Mouse (Mus musculus) macrophage (primary cell): ENCODE results near the gene Sgms2. TPM values are rescaled to one million over a fixed set of nuclear protein-coding genes. Genes with fewer than 3 reads are reported as not detected.

Experiments used
- H3K27ac ChIP-seq: fragments of 350-480 bp; formaldehyde crosslinking; 2 replicates; pipeline ENCODE4 v1.9.0; 2021
- H3K36me3 ChIP-seq: fragments of 350-480 bp; formaldehyde crosslinking; 2 replicates; pipeline ENCODE4 v1.9.0; 2021; ENCODE audit errors: inconsistent target
- H3K4me3 ChIP-seq: fragments of 350-480 bp; formaldehyde crosslinking; 2 replicates; pipeline ENCODE4 v1.9.0; 2021; ENCODE audit errors: inconsistent target
- H3K79me2 ChIP-seq: fragments of 350-480 bp; formaldehyde crosslinking; 2 replicates; pipeline ENCODE4 v1.9.0; 2021; ENCODE audit errors: inconsistent target
- WGBS: methylation state at CpG from one replicate; pipeline ENCODE4 v1.1.7; 2026; ENCODE audit warnings: inconsistent platforms; ENCODE audit not compliant: missing documents; 5-methylcytosine and 5-hydroxymethylcytosine counted together
- polyA plus RNA-seq: library from polyadenylated mRNA; stranded (reverse); fragments of 250-400 nt; gene quantifications from 3 replicates; pipeline ENCODE4 v1.2.4, GENCODE M21; 2018; ENCODE audit warnings: inconsistent platforms
- total RNA-seq, 78 experiments: library from RNA; depleted of rRNA; stranded (reverse); fragments of 250-400 nt; gene quantifications; 1 replicate in 9 of 78; 2 replicates in 24 of 78; 3 replicates in 43 of 78; 4 replicates in 2 of 78; pipeline ENCODE4 v1.2.4; 2018; ENCODE audit warnings: inconsistent platforms in 56 of 78

Sgms2 gene
- 10 to 100 TPM in 2 of 26 experiments, 1 to 10 TPM in 17, under 1 TPM in 7; 0.33 to 37.1 (median 2.0) TPM for total RNA-seq (2018; cell fraction: chromatin; rRNA removed)
- 10 to 100 TPM in 3 of 26 experiments, 1 to 10 TPM in 23; 1.7 to 30.2 (median 5.0) TPM for total RNA-seq (2018; cell fraction: cytosol; rRNA removed)
- total RNA-seq (2018; cell fraction: nucleus; rRNA removed), result 10 to 100 TPM in 4 of 26 experiments, 1 to 10 TPM in 22; 2.0 to 44.6 (median 3.4) TPM
- polyA plus RNA-seq, result 2.5 to 4.8 TPM (median 3.8 TPM) in 3 replicates

GRCm38 (mm10) chr3:131491361-131491925 is at the start of gene Sgms2:
Sgms2 (minus strand) TSS chr3:131491411.
- H3K79me2 ChIP-seq, result peaks cover 11% of the 10 kb centered on the region; the same call in 1 of the 2 replicates
- peak within 1 kb of the TSS; percentile 36 for H3K4me3 ChIP-seq
- WGBS, result 100% methylated on average over 2 of the region's 2 CpGs
- no peaks in the 10 kb centered on the region for H3K36me3 ChIP-seq
- H3K27ac ChIP-seq, result no peak within 1 kb of the TSS

DNA sequence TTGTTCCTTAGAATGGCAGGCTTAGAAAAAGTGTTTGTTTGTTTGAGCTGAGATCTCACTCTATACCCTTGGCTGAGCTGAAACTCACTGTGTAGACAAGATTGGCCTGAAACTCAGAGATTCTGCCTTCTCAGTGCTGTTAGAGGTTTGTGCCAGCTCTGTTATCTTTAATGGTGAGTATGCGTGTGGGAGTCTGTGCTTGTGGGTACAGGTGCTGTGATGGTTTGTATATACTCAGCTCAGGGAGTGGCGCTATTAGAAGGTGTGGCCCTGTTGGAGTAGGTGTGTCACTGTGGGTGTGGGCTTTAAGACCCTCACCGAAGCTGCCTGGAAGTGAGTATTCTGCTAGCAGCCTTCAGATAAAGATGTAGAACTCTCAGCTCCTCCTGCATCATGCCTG is 34.0 kb upstream of the Sgms2 start:
- no peaks in the 10 kb centered on the region for H3K79me2 ChIP-seq
- WGBS, result 90% methylated on average over 3 of the region's 3 CpGs
- no peak overlapping the region for H3K4me3 ChIP-seq
- H3K27ac ChIP-seq, result no peak overlapping the region
- H3K36me3 ChIP-seq, result no peaks in the 10 kb centered on the region

DNA sequence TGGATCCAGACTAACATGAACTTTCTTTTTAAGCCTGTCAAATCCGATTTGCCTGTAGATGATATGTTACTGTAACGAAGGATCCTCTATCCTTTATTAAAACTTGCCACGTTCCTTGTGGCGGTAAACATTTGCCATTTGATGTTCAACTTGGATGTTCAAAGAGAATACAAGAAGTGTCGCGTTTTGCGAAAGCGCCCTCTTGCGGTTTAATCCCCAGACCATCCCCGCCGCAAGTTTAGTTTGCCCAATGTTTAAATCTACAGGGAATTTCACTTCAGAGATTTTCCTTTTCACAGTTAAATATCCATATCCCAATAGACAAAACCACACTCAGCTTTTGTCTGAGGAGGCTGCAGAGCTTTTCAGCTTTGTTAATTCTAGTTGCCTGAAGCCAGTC is 33.6 kb upstream of the Sgms2 start:
- H3K27ac ChIP-seq, result no peak overlapping the region
- H3K4me3 ChIP-seq, result no peak overlapping the region
- H3K79me2 ChIP-seq, result no peaks in the 10 kb centered on the region
- 30% methylated on average over 11 of the region's 11 CpGs for WGBS
- H3K36me3 ChIP-seq, result no peaks in the 10 kb centered on the region

DNA sequence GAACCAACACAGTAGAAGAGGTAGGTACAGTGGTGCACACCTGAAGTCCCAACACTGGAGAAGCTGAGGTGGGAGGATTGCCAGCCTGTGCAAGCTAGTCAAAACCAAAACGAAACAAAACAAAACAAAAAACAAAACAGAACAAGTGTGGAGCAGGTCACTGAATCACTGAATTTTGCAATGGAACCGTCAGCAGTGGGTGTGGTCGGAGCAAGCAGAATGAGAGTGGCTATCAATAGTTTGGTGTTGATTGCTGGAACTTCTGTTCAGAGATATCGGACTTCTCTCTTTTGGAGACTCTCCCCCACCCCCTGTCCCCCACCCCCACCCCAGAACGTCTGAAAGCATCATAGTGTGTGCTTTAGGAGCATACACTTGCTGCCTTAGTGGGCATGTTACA is 33.0 kb upstream of the Sgms2 start:
- Histone ChIP-seq H3K27ac (no peak overlapping the region), H3K36me3 (no peaks in the 10 kb centered on the region), H3K79me2 (no peaks in the 10 kb centered on the region), H3K4me3 (no peak overlapping the region)
- WGBS, result 50% methylated on average over 4 of the region's 5 CpGs

GRCm38 (mm10) chr3:131523749-131524148 is 32.5 kb upstream of the Sgms2 start:
- Histone ChIP-seq H3K27ac (no peak overlapping the region), H3K36me3 (no peaks in the 10 kb centered on the region), H3K79me2 (no peaks in the 10 kb centered on the region), H3K4me3 (no peak overlapping the region)
- WGBS, result 91% methylated on average over 9 of the region's 9 CpGs

DNA sequence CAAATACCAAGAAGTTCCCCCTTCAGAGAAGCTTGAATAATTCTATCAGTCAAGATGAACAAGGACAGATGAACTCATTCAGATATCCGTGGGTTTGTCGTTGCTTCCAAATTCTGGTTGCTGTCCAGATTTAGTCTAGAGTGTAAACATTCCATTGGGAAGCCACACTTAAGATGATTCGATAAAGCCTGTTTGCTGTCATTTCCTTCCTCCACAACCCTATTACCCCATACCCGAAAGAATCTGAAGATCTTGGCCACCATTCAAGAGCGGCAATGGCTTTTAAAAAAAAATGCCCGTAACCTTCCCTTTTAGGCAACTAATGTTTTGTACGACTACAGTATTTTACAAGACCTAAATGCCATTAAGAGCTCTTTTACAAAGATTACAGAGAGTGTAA is 31.0 kb upstream of the Sgms2 start:
- 31% methylated on average over 7 of the region's 7 CpGs for WGBS
- H3K27ac ChIP-seq, result no peak overlapping the region
- no peak overlapping the region for H3K4me3 ChIP-seq
- no peaks in the 10 kb centered on the region for H3K36me3 ChIP-seq
- no peaks in the 10 kb centered on the region for H3K79me2 ChIP-seq

GRCm38 (mm10) chr3:131521206-131521605 is 30.0 kb upstream of the Sgms2 start:
- Histone ChIP-seq H3K36me3 (no peaks in the 10 kb centered on the region), H3K79me2 (no peaks in the 10 kb centered on the region), H3K27ac (no peak overlapping the region), H3K4me3 (no peak overlapping the region)
- 72% methylated on average over 4 of the region's 4 CpGs for WGBS

- 89% methylated on average over 6 of the region's 6 CpGs for WGBS
- H3K4me3 ChIP-seq, result no peak overlapping the region
- H3K27ac ChIP-seq, result no peak overlapping the region
- no peaks in the 10 kb centered on the region for H3K79me2 ChIP-seq
- H3K36me3 ChIP-seq, result no peaks in the 10 kb centered on the region
These were observed 26.5 kb upstream of the Sgms2 start for GRCm38 (mm10) chr3:131517756-131518155.

- WGBS, result 94% methylated on average over 7 of the region's 7 CpGs
- Histone ChIP-seq H3K79me2 (no peaks in the 10 kb centered on the region), H3K27ac (no peak overlapping the region), H3K36me3 (no peaks in the 10 kb centered on the region), H3K4me3 (no peak overlapping the region)
These were observed 25.3 kb upstream of the Sgms2 start for GRCm38 (mm10) chr3:131516332-131516999.

DNA sequence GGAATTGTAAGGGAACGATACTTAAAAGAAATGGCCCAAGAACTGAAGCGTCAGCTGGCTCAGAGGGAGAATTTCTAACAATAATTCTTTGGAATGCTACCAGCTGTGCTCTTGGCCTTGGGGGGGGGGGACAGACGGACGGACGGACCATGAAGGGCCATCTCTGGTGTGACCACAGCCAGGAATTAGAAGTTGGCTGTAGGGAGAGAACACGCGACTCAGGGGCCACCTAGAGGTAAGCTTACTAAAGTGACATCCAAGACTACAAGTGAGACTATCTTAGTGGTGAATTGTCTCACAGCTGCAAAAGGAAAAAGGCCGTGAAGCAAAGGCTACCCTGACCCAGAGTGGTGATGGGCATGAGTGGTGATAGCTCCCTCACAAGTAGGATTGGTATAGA is 20.4 kb upstream of the Sgms2 start:
- H3K36me3 ChIP-seq, result no peaks in the 10 kb centered on the region
- no peaks in the 10 kb centered on the region for H3K79me2 ChIP-seq
- no peak overlapping the region for H3K4me3 ChIP-seq
- 65% methylated on average over 8 of the region's 8 CpGs for WGBS
- H3K27ac ChIP-seq, result no peak overlapping the region

GRCm38 (mm10) chr3:131508024-131508423 is 16.8 kb upstream of the Sgms2 start:
- Histone ChIP-seq H3K79me2 (no peaks in the 10 kb centered on the region), H3K4me3 (no peak overlapping the region), H3K27ac (no peak overlapping the region), H3K36me3 (no peaks in the 10 kb centered on the region)
- WGBS, result 95% methylated on average over 2 of the region's 2 CpGs

- Histone ChIP-seq H3K79me2 (no peaks in the 10 kb centered on the region), H3K27ac (no peak overlapping the region)
These were observed 13.5 kb upstream of the Sgms2 start for GRCm38 (mm10) chr3:131504595-131505223.

GRCm38 (mm10) chr3:131501677-131502370 is 10.6 kb upstream of the Sgms2 start:
- no peak overlapping the region for H3K27ac ChIP-seq
- no peaks in the 10 kb centered on the region for H3K79me2 ChIP-seq
- no peaks in the 10 kb centered on the region for H3K36me3 ChIP-seq
- H3K4me3 ChIP-seq, result no peak overlapping the region
- 82% methylated on average over 10 of the region's 10 CpGs for WGBS

More at GRCm38 (mm10) chr3:131504595-131505223, 13.5 kb upstream of the Sgms2 start:
- 24% methylated on average over 14 of the region's 14 CpGs for WGBS
- no peaks in the 10 kb centered on the region for H3K36me3 ChIP-seq
- no peak overlapping the region for H3K4me3 ChIP-seq

DNA sequence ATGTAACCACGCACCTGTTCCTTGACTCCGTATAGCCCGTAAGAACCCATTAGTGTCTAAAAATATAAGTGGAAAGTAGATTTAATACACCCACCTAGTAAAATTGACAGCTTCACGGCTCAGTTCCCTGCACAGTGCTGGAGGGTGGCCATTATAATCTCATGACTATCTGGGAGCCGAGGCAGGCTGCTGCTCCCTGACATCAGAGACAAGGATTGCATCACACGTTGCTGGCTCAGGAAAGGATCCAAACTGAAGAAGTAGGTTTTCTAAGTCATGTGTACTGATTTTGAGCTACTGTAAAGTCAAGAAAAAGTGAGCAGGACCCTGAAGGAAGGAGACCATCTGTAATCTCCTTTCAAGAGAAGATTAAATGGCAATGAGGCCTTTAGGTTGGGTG is 8.4 kb upstream of the Sgms2 start:
- WGBS, result 72% methylated on average over 6 of the region's 6 CpGs
- Histone ChIP-seq H3K36me3 (no peaks in the 10 kb centered on the region), H3K4me3 (no peak overlapping the region), H3K27ac (no peak overlapping the region), H3K79me2 (no peaks in the 10 kb centered on the region)
